Mouse (Mus musculus) brain, embryonic 18.5 days (tissue): Measurements from ENCODE around the gene Tmem268.

Experiments used
- DNase-seq: peaks from one replicate; pipeline ENCODE4 v3.0.0-alpha.2; 2012; ENCODE audit warnings: low read depth, low spot score

Gene Tmem268

GRCm38 (mm10) chr4:63600786-63601185 lies 42.2 kb downstream of the Tmem268 start:
- DNase-seq = no peak

DNA sequence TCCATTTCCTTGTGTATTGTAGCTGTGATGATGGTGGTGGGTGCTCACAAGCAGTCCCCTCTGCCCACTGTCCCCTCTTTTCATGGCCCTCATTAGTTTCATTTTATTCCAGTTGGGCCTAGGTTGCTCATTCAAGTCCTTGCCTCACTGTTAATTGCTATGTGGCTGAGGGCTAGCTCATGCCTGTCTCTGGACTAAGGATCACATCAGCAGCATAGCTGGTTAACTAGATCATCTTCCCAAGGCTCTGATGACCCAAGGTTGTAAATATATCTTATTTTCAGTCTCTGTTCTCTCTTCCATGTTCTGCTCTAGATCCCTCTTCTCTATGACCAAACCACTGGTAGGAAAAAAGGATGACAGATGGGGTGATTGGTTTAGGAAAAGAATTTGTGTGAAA lies 42.7 kb downstream of the Tmem268 start:
- no peak for DNase-seq

DNA sequence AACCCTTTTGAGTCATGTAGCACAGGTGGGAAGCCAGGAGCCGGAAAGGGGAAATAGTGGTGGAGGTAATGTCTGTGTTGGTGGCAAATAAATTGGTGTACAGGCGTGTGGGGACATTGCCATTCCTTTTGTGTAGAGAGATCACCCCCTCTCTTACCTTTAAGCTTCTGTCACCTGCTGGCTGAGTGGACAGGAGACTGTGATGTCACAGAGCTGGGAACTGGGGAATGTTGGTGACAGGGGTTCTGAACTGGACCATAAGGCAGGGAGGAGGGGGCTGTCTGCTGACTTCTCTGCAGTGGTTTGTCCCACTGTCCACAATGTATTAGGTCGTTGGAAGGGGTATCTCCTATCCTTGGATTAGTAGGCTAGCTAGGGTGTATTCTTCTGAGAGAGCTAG lies 46.4 kb downstream of the Tmem268 start, which contains the start of gene Gm11213:
Gm11213 (minus strand) TSS at position 317 of the 400 bp plus-strand sequence.
- no peak for DNase-seq

DNA sequence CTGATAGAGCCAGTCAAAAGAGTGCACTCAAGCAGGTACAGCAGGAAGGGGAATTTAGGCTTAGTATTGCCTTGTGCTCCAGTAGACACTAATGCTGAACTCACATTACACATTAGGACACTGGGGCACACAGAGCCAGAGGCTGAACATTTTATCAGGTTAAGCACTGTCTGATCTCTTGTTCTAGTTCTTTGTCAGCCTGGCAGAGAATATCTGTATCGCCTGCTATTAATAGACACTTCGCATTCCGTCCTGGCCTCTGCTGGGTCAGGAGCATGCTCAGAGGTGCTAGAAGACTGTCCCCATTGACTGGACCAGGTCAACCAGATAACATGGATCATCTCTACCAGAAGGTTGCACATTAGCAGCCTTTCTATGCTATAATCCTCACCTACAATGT lies 47.0 kb downstream of the Tmem268 start:
- no peak for DNase-seq

DNA sequence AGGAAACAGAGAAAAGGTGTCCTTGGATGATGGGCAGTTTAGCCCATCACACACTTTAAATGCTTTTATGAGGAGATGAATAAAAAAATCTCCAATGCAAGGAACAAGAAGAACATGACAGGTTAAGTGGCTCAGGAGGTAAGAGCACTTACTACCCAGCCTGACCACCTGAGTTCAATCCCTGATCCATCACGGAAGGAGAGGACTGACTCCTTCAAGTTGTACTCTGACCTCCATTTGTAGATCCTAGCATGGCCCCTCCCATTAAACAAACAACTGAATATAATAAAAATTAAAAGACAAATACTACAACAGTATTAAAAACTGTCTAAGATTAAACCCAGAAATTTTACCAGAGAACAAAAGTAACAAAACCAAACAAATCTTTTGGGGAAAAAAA lies 47.4 kb downstream of the Tmem268 start:
- DNase-seq = no peak

- no peak for DNase-seq
Observed at GRCm38 (mm10) chr4:63608391-63608790, 49.8 kb downstream of the Tmem268 start.

- DNase-seq = no peak
Observed at GRCm38 (mm10) chr4:63621861-63622260, 63.3 kb downstream of the Tmem268 start.

DNA sequence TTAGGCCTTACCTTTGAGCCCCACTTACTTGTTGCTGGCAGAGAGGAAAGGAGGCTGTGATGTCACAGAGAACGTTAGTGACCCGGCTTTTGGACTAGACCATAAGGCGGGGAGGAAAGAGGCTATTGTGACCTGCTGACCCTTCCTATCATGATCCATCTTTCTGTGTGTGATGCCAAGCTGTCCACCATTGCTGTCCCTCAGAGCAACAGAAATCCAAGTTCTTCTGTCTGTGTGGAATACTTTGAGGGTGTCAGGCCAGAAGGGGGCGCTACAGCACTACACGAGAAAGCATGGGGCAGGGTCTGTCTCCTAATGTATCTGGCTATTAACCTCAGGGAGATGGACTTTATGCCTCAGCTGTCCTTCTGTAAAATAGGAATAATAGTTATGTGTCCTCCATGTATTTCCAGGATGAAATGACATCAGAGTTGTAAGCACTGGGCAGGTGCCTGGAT lies 63.8 kb downstream of the Tmem268 start, which contains the start of gene Tex48:
Tex48 (minus strand) TSS at position 51 of the 458 bp plus-strand sequence.
- no peak for DNase-seq

GRCm38 (mm10) chr4:63625563-63626080 lies 67.0 kb downstream of the Tmem268 start:
- no peak for DNase-seq

GRCm38 (mm10) chr4:63627111-63627510 lies 68.5 kb downstream of the Tmem268 start:
- no peak for DNase-seq

DNA sequence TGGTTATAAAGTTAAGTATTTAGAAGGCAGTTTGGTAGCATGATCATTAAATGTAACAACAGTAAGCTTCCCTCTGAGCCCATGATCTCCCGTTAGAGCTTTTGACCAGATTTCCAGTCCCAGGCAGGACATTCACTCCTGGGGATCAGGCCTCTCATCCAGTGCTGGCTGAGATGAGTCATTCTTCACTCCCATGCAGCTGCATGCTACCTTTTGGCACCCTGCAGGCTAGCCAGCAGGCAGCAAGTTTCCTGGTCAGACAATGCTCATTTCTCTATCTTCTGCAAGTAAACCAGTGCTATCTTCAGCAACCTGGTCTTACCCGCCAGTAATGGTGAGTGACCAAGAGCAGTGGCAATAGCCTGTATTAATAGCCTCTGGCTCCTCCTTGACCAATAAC lies 74.6 kb downstream of the Tmem268 start:
- no peak for DNase-seq
